Mouse (Mus musculus) gastrocnemius, postnatal 10 days (tissue): ENCODE data around the gene Arl5c. TPM values are rescaled to one million over a fixed set of nuclear protein-coding genes. Genes with fewer than 3 reads are reported as not detected.
"Not testable (repeated sequence)": the region's sequence is repeated elsewhere in the genome, so short reads cannot be mapped to it uniquely, and the experiment has no call there.

ENCODE experiments used
- DNase-seq: peaks from one replicate; pipeline ENCODE4 v3.0.0; 2021; ENCODE audit warnings: mixed read lengths
- microRNA-seq, 2 experiments: library from miRNA; unstranded; fragments of <30 nt; microRNA quantifications; one replicate each; pipeline ENCODE4 v1.2.0; 2021
- total RNA-seq, 2 experiments: library from RNA; stranded (reverse); gene quantifications; 2 replicates each; pipeline ENCODE4 v1.2.3; 2021

Gene Arl5c
- total RNA-seq, 2 experiments from 2014 or later: 0.82 to 1.8 TPM

DNA sequence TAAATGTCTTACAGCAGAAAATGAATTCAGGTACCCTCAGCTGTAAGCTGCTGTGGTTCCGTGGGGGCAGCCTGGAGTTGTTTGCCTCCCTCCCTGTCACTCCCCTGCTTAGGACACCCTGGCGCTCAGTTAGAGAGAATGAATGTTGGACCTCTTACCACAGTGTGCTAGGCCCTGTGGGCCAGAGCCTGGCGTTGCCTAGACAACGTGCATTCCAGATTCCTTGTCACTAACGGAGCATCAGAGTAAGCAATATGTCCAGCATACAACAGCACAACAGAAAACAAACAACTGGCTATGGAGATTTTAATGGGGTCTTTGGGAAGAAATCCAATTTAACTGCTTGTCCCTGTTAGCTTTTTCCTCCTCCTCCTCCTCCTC, 36.7 kb downstream of the Arl5c start:
- DNase-seq: no peak

DNA sequence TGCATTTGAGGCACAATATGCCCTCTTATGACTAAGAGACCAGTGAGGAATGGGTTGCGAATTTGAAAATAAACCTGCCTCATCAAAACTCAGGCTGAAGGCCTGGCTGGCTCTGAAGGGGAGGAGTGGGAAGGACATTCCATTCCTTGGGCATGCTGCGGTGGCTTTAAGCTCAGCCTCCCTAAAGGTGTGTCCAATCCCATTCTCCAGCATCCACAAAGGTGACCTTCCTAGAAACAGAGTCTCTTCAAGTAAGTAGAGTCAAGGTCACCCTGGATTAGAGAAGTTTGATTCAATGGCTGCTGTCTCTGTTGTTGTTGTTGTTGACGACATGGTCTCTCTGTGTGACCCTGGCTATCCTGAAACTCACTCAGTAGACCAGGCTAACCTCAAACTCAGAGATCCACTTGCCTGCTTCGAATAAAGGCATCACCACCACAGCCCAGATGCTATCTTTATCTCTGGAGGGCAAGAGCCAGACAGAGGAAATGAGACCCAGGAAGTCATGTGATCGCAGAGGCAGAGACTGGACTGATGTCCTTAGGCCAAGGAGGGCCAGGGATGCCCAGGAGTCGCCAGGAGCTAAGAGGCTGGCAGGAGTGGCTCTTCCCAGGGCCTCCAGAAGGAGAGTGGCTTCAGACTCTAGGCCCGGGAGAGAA, 37.2 kb downstream of the Arl5c start:
- DNase-seq: no peak

DNA sequence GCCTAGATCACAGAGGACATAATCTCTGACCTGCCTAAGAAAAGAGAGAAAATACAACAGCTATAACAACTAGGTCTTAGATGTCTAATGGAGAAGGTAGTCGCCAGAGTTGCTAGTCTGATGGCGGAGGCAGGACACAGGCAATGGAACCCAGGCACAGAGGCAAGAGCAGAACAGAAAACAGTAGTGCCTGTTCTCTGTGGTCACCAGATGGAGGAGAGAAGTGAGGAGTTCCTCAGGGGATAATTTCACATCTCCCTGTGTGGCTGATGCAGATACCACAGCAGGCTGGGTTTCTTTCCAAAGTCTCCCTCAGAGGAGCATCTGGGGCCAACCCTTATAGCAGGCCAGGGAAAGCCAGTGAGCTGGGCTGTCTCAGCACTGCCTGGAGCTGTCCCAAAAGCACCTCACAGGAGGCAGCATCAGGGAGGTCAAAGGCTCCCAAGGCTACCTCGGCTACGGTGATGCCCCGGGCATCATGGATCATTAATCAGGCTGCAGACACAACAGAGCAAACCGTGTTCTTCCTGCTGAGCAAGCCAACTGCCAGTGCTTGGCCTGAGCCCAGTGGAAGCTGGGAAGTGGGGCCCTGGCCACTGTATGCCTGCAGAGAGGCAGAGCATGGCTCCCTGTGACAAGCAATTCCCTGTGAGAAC, 38.9 kb downstream of the Arl5c start:
- DNase-seq: no peak

DNA sequence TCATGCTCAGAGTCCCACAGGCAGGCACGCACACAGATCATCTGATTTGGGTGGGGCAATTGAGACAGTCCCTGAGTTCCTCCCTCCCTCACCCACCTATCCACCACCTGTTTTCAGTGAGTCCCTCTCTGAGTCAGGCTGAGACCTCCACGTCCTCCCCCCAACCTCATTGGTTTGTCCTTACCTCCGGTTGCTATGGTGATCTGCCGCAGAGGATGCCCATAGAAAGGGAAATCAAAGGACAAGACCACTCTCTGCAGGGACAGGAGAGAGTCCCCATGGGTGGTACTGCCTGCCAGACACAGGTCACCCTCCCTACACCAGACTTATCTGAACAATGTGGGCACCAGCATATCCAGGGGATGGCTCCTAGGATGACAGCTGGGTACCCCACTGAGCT, 40.1 kb downstream of the Arl5c start:
- DNase-seq: no peak

DNA sequence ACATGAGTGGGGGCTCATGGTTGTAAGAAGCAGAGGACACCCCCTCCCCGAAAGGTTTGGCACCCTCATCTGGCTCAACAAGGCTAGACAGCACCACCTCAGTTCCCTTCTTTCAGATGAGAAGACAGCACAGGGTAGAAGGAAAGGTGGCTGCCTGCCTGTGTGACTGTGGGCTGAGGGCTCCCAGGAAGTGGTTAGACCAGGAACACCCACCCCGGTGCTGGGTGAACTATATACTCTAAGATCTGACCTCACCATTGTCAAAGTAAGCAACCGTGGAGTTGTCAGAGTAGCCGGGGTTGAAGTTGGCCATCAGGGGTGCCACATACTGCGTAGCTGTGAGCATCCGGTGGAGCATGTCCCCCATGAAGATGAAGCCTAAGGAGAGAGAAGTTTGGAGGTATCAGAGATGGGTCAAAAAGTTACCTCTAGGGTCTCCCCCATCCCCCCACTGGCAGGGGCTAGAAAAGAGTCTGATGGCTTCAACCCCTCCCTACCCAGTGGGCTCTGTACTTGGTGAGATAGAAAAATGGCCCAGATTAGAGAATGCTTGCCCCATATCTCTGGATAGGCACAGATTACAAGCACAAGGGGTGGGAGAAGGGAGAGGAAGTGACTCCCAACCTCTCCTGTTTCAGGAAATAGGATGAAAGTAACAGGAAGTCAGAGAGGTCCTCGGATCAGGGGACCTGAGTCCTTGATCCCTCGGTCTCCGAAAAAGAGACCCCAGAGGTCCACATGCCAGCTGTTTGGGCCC, 40.7 kb downstream of the Arl5c start:
- no peak for DNase-seq

DNA sequence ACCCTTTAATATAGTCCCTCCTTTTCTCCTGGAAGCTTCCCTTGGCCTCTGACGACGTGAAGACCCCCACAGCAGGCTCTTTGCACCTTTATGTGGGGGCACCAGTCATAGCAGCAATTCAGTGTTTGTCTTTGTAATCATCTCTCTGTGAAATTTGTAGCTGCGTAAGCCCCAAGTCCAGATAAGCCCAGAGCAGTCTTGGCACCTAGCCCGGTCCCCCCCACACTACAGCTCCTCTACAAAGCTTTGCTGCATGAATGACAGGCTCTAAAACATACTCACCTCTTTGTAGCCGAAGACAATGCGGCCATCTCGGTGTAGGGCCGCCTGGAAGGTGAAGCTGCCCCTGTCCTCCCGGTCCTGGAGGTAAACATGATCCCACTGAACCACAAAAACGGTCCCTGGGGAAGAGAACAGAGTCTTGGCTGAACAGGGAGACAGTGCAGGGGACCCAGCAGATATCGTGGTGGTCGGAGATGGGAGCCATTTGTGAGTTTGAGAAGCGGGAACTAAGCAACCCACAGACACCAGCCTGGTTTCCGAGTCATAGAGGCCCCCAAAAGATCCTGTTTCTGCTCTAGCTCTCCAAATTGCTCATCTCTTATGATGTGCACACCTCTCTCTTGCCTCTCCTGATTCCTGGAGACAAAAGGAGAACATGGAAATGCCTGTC, 41.4 kb downstream of the Arl5c start:
- DNase-seq: no peak

DNA sequence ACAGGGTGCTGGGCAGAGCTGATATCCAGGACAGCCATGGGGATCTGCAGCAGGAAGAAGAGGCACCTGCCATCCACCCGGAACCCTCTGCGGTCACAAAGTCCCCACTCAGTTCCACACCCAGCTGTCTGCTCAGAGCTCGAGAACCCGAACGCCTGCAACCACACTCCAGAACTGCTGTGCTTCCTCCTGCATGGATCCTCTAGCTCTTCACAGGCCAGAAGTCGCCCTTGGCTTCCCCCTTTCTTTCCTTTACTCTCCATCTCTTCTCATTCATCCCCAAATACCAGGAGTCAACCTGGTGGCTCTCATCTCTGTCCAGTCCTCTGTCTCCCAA, 42.1 kb downstream of the Arl5c start:
- no peak for DNase-seq

DNA sequence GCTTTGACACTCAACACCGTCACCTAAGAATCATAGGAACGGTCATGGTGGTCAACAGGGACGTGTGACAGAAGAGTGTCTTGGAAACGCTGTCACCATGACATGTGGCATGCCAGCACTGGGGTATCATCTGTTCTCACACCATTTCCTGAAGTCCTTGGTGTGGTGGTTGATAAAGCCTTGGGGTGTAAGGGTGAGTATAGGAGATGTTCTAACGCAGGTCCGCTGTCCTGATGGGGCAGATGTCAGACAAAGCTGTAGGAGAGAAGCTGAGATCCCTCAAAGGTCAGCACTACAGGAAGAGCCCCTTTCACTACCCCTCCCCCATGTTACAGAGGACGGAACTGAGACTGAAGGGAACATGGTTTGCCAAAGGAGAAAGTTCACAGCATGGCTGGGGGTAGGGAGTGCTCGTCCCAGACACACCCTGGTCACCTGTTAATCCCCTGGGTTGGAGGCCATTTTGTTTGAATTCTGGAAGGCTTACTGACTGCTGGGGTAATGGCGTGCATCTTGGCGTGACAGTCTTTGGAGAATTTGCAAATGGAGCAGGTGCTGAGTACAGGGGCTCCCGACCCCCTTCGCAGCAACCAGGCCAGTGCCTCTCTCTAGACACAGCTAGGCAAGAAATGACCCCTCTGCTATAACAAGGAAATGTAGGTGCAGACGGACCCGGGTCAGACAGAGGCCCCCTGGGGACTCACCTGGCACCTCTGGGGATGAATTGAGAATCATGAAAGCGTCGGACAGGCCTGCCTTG, 42.6 kb downstream of the Arl5c start:
- DNase-seq: no peak

DNA sequence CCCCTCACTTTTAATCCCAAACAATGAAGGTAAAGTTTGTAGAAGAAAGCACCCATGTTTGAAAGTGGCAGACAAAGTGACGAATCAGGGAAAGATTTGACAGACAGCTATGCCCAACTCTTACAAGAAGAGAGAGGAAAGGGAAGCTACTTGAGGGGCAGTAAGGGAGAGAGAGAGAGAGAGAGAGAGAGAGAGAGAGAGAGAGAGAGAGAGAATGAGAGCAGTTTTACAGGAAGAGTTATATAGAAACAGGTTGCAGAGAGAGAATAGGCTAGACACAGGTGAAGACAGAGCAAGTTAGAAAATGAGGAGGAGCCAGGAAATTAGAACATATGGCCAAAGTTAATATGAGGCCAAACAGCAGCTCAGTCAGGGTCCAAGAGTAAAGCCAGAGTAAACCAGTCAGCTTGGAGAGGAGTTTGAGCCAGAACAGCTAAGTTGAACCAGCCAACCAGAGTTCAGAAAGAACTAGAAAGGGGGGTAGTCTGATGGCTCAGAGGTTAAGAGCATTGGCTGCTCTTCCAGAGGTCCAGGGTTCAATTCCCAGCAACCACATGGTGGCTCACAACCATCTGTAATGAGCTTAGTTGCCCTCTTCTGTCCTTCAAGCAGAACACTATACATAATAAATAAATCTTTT, 43.5 kb downstream of the Arl5c start:
- no peak for DNase-seq

DNA sequence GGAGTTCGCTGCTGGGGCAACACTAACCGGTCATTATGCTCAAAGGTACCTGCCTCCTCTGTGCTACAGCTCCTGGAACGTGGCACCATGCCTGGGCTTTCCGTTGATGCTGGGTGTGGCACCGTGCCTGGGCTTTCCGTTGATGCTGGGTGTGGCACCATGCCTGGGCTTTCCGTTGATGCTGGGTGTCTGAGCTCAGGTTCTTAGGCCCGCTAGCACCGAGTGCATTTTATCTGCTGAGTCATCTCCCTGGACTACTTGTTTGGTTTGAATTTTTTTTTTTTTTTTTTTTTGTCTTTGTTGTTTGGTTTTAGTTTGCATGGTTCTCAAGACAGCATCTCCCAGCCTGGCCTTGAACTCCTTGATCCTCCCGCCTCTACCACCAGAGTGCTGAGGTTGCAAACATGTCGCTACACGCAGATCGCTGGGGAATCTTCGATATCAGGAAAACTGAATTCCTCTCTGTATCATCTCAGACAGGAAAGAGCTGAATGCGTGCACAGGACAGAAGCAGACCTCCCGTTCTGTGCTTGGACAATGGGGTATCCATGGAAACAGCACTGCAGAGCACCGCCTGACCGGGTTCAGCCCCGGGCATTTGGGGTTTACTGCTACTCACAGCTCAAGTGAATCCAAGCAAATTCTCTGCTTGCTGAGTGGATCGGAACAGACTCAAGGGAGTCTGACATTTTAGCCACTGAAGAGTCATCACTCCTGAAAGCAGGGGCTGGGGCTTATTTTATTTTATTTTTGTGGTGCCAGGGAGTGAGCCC, 46.1 kb downstream of the Arl5c start:
- peak; percentile 26 for DNase-seq

DNA sequence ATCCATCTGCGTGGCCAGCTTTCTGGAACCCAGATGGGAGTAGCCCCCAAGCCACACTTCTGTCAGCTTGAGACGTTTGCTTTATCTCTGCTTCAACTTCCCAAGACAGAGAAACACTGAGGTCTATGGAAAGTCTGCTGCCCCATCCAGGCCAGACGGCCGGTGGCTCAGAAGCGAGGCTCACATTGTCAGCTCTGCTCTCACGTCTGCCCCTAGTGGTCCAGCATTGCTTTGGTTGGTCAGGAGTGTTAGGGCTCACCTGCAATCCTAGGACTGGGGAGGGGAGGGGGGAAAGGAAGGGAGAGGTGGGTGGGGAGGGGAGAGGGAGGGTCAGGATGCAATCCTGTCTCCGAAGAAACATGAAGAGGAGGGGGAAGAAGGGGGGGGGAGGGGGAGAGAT, 48.6 kb downstream of the Arl5c start:
- DNase-seq: peak; percentile 38

DNA sequence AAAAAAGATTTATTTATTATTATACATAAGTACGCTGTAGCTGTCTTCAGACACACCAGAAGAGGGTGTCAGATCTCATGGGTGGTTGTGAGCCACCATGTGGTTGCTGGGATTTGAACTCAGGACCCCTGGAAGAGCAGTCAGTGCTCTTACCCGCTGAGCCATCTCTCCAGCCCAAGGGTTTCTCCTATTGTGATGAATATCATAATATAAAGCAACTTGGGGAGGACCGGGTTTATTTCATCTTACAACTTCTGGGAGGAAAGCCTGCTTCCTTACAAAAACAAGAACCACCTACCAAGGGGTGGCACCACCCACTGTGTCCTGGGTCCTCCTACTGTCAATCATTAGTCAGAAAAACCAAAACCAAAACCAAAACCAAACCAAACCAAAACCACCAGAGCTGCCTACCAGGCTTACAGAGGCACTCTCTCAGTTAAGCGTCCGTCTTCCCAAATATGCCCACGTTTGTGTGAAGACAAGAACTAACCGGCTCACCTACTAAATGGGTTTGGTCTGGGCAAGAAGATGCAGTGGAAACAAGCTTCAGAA, 50.2 kb downstream of the Arl5c start:
- DNase-seq: not testable (repeated sequence)

DNA sequence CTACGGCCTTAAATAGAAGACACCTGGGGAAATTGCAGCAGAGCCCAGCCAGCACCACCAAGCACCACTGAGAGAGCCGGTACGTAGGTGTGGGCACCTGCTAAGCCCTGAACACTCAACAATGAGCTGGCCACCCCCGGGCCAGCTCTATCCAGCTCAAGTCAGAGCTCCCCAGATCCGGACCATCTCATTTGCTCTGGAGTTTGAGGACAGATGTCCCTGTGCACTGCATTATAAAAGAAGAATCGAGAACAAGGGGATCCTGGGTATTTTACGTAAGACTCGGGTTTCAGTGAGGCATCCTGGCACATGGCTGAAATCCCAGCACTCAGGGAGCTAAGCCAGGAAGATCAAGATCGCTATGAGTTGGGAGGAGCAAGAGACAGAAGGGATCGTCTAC, 51.0 kb downstream of the Arl5c start:
- no peak for DNase-seq

DNA sequence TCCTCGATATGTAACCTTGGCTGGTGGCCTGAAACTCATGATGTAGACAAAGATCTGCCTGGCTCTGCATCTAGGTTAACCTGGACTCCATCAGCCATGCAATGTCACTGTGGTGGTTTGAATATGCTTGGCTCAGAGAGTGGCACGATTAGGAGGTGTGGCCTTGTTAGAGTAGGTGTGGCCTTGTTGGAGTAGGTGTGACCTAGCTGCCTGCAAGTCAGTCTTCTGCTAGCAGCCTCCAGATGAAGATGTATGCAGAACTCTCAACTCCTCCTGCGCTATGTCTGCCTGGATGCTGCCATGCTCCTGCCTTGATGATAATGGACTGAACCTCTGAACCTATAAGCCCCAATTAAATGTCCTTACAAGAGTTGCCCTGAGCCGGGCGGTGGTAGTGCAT, 52.7 kb downstream of the Arl5c start:
- DNase-seq: no peak

DNA sequence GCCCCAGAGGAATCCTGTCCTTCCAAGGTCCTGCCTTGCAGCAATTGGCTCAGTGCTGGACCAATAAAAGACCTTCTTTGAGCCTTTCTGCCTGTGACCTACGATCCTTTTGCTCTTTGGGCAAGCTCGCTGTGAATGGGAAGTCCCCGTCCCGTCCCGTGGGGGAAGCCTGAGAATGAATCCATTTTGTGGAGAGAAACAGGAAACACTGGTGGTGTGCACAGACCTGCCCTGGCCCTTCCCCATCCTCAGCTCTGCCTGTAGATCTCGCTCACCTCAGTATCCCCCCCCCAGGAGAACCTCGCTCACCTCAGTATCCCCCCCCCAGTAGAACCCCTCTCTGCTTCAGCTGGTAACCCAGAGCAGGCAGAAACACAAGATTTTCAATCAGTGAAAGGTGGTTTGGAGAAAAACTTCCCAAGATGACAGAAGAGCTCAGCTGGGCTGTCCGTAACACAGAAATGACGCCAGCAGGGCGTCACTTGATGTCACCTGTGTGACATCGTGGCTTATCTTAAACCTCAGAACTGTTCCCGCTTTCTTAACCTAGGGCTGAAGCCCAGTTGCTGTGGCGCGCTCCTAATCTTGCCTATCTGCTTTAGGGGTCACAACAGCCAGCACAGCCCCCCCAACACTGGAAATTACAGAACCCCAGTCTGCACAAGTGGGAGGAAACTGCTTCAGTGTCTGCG, 53.4 kb downstream of the Arl5c start:
- no peak for DNase-seq

Small RNAs within 50 kb of the gene (microRNA-seq; reads per million reads assigned to microRNA genes)
- gene Gm22461 (0 reads per million in 2 experiments), gene Gm27597 (0 reads per million in 2 experiments)

Other genes starting within 250 kb of the Arl5c start
- 1 to 10 TPM; 8.4 to 9.7 TPM for gene Cwc25, start 229.6 kb downstream of the Arl5c start, total RNA-seq
- gene 1700001P01Rik, start 220.3 kb downstream of the Arl5c start, total RNA-seq: not detected
- 100 to 1,000 TPM; 793 to 832 TPM for gene Rpl23, start 213.7 kb downstream of the Arl5c start, total RNA-seq
- gene Lasp1, start 197.2 kb downstream of the Arl5c start, total RNA-seq: 10 to 100 TPM; 46.3 to 68.4 TPM
- gene B230217C12Rik, start 155.4 kb downstream of the Arl5c start, total RNA-seq: 1 to 10 TPM in 1 of 2 experiments, under 1 TPM in 1; 0.95 to 1.1 TPM
- under 1 TPM; 0.31 to 0.56 TPM for gene Fbxo47, start 112.0 kb downstream of the Arl5c start, total RNA-seq
- 10 to 100 TPM in 1 of 2 experiments, 1 to 10 TPM in 1; 8.3 to 10.7 TPM for gene Plxdc1, start 9.7 kb downstream of the Arl5c start, total RNA-seq
- 100 to 1,000 TPM; 313 to 347 TPM for gene Cacnb1, start 26.9 kb upstream of the Arl5c start, total RNA-seq
- 100 to 1,000 TPM; 848 to 925 TPM for gene Rpl19, start 30.5 kb upstream of the Arl5c start, total RNA-seq
- gene Stac2, start 57.3 kb upstream of the Arl5c start, total RNA-seq: under 1 TPM; 0.26 to 0.36 TPM
- gene Fbxl20, start 154.2 kb upstream of the Arl5c start, total RNA-seq: 10 to 100 TPM; 14.8 to 15.2 TPM
- 10 to 100 TPM; 23.7 to 26.2 TPM for gene Med1, start 197.1 kb upstream of the Arl5c start, total RNA-seq
- gene Cdk12, start 206.9 kb upstream of the Arl5c start, total RNA-seq: 10 to 100 TPM; 16.6 to 25.1 TPM